Mouse (Mus musculus): ENCODE data around the gene Pid1. TPM values are rescaled to one million over a fixed set of nuclear protein-coding genes. Genes with fewer than 3 reads are reported as not detected.

Pid1 gene
- total and polyA plus RNA-seq, 2 experiments = 48.1 to 88.7 TPM

DNA sequence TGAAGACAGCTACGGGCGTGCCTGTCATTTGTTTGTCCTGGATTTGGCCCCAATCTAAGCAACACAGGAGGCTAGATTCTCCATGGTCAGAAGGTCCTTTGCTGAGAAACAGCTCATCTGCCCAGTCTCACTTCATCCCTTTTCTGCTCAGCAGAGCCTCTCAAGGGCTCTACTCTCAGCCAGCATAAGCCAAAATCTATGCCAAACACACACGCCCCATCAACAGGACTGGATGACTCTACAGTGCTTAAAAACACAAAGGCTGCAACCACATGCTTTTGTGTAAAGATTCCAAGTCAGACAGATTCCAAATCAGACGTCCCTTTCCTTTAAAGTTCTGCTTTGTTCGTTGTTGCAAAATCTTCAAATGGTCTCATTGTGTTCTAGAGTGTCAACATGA, 174.5 kb downstream of the Pid1 start:
- peaks cover 3% of the 10 kb centered on the region for H3K36me3 ChIP-seq (ENCODE audit: control insufficient read depth, insufficient read depth, low read length)

DNA sequence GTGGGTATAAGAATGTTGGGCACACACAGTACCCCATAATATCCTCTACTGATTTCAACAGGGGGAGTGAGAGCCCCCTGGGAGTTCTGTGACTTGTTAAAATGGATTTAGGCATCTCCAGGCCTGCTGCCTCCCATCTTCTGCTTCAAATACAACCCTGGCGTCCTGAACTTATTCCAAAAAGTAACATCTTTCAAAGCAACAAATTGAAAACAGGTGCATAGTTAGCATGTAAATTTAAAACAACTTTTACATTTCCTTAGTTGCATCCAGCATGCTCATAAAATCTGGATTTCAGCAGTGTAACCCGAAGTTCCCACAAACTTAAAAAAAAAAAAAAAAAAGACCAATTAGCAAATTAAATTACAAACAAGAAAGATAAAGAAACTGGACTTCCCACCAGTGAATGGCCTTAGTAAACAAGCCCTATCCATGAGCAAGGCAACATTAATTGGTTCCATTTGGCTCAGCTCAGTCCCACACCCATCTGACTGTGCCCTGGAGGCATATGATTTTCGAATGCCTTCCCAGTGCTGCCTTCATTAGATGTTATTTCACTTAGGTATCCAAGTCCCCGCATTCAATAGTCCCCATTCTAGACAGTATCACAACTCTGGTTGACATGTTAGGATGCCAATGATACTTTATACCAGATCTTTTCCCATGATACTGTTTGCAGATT, 177.1 kb downstream of the Pid1 start:
- DNase-seq (ENCODE audit: extremely low read depth, low read depth, low spot score) = no peak
- Histone ChIP-seq H3K27ac (replicated peaks; ENCODE audit: insufficient read depth, low read depth, low read length) (no peak overlapping the region), H3K4me3 (ENCODE audit: insufficient read depth, low read depth, low read length) (no peak overlapping the region), H3K4me1 (ENCODE audit: control insufficient read depth, insufficient read depth, low read length) (peaks cover 10% of the 10 kb centered on the region), H3K27me3 (ENCODE audit: control insufficient read depth, insufficient read depth, low read length) (no peaks in the 10 kb centered on the region), H3K79me2 (ENCODE audit: control insufficient read depth, insufficient read depth, low read length) (peaks cover 33% of the 10 kb centered on the region; the same call in 1 of the 2 replicates), H3K36me3 (ENCODE audit: control insufficient read depth, insufficient read depth, low read length) (peaks cover 3% of the 10 kb centered on the region), H3K9ac (ENCODE audit: low read depth, low read length) (no peak overlapping the region)
- TF ChIP-seq CTCF (IDR thresholded peaks at IDR 0.05; ENCODE audit: low read depth, low read length) = no peak
- TF ChIP-seq POLR2A (IDR thresholded peaks at IDR 0.05; ENCODE audit: extremely low read depth, insufficient read depth, low read length) = no peak
- 80% methylated on average over 4 of the region's 4 CpGs for WGBS

More for the DNA sequence above, 174.5 kb downstream of the Pid1 start:
- 32% methylated on average over 5 of the region's 5 CpGs for WGBS
- DNase-seq (ENCODE audit: extremely low read depth, low read depth, low spot score) = no peak
- no peak for TF ChIP-seq POLR2A (IDR thresholded peaks at IDR 0.05; ENCODE audit: extremely low read depth, insufficient read depth, low read length)
- Histone ChIP-seq H3K4me3 (ENCODE audit: insufficient read depth, low read depth, low read length) (no peak overlapping the region), H3K9ac (ENCODE audit: low read depth, low read length) (no peak overlapping the region), H3K27ac (replicated peaks; ENCODE audit: insufficient read depth, low read depth, low read length) (no peak overlapping the region), H3K4me1 (ENCODE audit: control insufficient read depth, insufficient read depth, low read length) (peaks cover 23% of the 10 kb centered on the region), H3K79me2 (ENCODE audit: control insufficient read depth, insufficient read depth, low read length) (peaks cover 46% of the 10 kb centered on the region; the same call in 1 of the 2 replicates), H3K27me3 (ENCODE audit: control insufficient read depth, insufficient read depth, low read length) (no peaks in the 10 kb centered on the region)

DNA sequence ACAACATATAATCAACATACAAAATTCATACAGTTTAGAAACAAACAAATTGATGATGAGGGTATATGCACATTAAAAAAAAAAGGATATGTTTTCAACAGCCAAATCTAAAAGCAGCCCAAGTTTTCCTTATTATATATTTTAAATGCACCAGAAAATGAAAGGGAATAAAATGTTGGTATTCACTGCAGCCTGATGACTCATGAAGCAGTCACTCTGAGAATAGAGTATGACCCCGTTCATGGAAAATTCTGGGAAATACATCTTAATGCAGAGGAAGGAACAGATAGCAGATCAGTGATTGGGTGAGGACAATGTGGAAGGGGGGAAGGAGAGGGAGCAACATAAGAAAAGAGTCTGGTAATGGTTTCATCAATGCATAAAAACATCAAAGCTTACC, 186.3 kb downstream of the Pid1 start:
- Histone ChIP-seq H3K4me1 (ENCODE audit: control insufficient read depth, insufficient read depth, low read length) (peaks cover 3% of the 10 kb centered on the region; the same call in 1 of the 2 replicates), H3K27ac (replicated peaks; ENCODE audit: insufficient read depth, low read depth, low read length) (no peak overlapping the region), H3K36me3 (ENCODE audit: control insufficient read depth, insufficient read depth, low read length) (no peaks in the 10 kb centered on the region), H3K79me2 (ENCODE audit: control insufficient read depth, insufficient read depth, low read length) (peaks cover 15% of the 10 kb centered on the region), H3K4me3 (ENCODE audit: insufficient read depth, low read depth, low read length) (no peak overlapping the region), H3K9ac (ENCODE audit: low read depth, low read length) (no peak overlapping the region), H3K27me3 (ENCODE audit: control insufficient read depth, insufficient read depth, low read length) (no peaks in the 10 kb centered on the region)
- TF ChIP-seq POLR2A (IDR thresholded peaks at IDR 0.05; ENCODE audit: extremely low read depth, insufficient read depth, low read length) = no peak
- TF ChIP-seq CTCF (IDR thresholded peaks at IDR 0.05; ENCODE audit: low read depth, low read length) = no peak
- DNase-seq (ENCODE audit: extremely low read depth, low read depth, low spot score) = no peak
- WGBS = 70% methylated on average over 1 of the region's 1 CpGs

DNA sequence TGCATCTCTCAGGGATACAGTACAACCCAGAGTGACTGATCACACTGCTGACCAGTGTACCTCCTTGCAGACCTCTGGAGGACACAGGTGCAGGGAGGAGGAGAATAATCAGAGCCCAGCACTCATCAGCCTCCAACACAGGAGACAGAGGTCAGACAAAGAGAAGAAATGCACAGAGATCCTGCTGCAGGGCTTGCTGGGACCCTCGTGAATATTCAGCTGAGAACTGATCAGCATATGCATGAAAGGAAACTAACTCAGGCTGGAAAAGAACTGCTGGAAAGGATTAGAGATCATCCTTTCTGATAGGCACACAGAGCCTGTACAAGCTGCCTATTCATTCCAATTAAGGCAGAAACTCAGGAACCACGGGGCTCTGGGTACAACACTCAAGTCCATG, 186.9 kb downstream of the Pid1 start:
- no peak for TF ChIP-seq CTCF (IDR thresholded peaks at IDR 0.05; ENCODE audit: low read depth, low read length)
- TF ChIP-seq POLR2A (IDR thresholded peaks at IDR 0.05; ENCODE audit: extremely low read depth, insufficient read depth, low read length) = no peak
- Histone ChIP-seq H3K79me2 (ENCODE audit: control insufficient read depth, insufficient read depth, low read length) (peaks cover 14% of the 10 kb centered on the region), H3K9ac (ENCODE audit: low read depth, low read length) (no peak overlapping the region), H3K36me3 (ENCODE audit: control insufficient read depth, insufficient read depth, low read length) (no peaks in the 10 kb centered on the region), H3K4me3 (ENCODE audit: insufficient read depth, low read depth, low read length) (no peak overlapping the region), H3K27ac (replicated peaks; ENCODE audit: insufficient read depth, low read depth, low read length) (no peak overlapping the region), H3K4me1 (ENCODE audit: control insufficient read depth, insufficient read depth, low read length) (peaks cover 3% of the 10 kb centered on the region; the same call in 1 of the 2 replicates), H3K27me3 (ENCODE audit: control insufficient read depth, insufficient read depth, low read length) (no peaks in the 10 kb centered on the region)
- DNase-seq (ENCODE audit: extremely low read depth, low read depth, low spot score) = no peak
- WGBS = 57% methylated on average over 2 of the region's 2 CpGs

DNA sequence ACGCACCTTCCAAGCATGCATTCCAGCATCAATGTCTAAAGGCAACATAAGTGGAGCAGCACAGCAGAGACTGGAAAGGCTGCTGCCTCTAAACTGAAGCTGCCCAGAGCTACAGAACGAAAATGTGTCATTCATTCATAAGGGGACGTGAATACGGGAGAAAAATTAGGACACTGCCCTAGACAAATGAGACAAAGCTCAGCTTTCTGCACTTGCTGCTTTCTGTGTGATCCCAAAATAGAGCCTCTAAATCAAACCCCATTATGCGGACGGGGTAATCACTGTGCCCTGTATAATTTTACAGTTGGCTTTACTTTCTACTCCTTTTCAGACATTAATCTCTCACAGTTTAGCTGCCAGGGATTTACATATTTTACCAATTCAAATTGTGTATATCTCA, 191.0 kb downstream of the Pid1 start:
- H3K4me3 ChIP-seq (ENCODE audit: insufficient read depth, low read depth, low read length) = no peak overlapping the region
- no peaks in the 10 kb centered on the region for H3K27me3 ChIP-seq (ENCODE audit: control insufficient read depth, insufficient read depth, low read length)
- no peak overlapping the region for H3K27ac ChIP-seq (replicated peaks; ENCODE audit: insufficient read depth, low read depth, low read length)
- DNase-seq (ENCODE audit: extremely low read depth, low read depth, low spot score) = no peak
- peaks cover 29% of the 10 kb centered on the region for H3K79me2 ChIP-seq (ENCODE audit: control insufficient read depth, insufficient read depth, low read length)
- no peak for TF ChIP-seq POLR2A (IDR thresholded peaks at IDR 0.05; ENCODE audit: extremely low read depth, insufficient read depth, low read length)
- no peak for TF ChIP-seq CTCF (IDR thresholded peaks at IDR 0.05; ENCODE audit: low read depth, low read length)
- H3K36me3 ChIP-seq (ENCODE audit: control insufficient read depth, insufficient read depth, low read length) = no peaks in the 10 kb centered on the region
- no peak overlapping the region for H3K9ac ChIP-seq (ENCODE audit: low read depth, low read length)
- peaks cover 3% of the 10 kb centered on the region; the same call in 1 of the 2 replicates for H3K4me1 ChIP-seq (ENCODE audit: control insufficient read depth, insufficient read depth, low read length)
- 88% methylated on average over 6 of the region's 6 CpGs for WGBS

DNA sequence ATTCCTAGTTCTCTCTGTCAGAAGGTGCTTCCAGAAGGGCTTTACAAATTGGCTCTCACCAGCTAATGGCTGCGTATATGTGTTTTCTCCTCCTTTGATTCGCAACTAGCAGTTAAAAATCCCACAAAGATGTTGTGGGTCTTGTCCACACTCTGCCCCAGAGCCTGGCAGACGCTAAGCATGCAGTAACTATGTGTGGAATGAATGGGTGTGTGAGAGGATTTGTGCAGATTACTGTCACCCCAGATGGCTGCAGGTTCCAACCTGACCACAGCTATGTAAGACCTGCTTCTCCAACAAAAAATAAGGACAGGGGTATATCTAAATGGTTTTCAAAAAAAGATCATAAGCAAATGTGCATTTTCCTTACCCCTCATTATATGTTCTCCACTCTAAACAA, 206.2 kb downstream of the Pid1 start:
- TF ChIP-seq CTCF (IDR thresholded peaks at IDR 0.05; ENCODE audit: low read depth, low read length) (no peak), POLR2A (IDR thresholded peaks at IDR 0.05; ENCODE audit: extremely low read depth, insufficient read depth, low read length) (no peak)
- DNase-seq (ENCODE audit: extremely low read depth, low read depth, low spot score) = no peak
- H3K4me1 ChIP-seq (ENCODE audit: control insufficient read depth, insufficient read depth, low read length) = no peaks in the 10 kb centered on the region
- H3K27me3 ChIP-seq (ENCODE audit: control insufficient read depth, insufficient read depth, low read length) = no peaks in the 10 kb centered on the region
- H3K4me3 ChIP-seq (ENCODE audit: insufficient read depth, low read depth, low read length) = no peak overlapping the region
- 93% methylated on average over 3 of the region's 3 CpGs for WGBS
- peaks cover 27% of the 10 kb centered on the region for H3K36me3 ChIP-seq (ENCODE audit: control insufficient read depth, insufficient read depth, low read length)
- no peak overlapping the region for H3K27ac ChIP-seq (replicated peaks; ENCODE audit: insufficient read depth, low read depth, low read length)
- no peaks in the 10 kb centered on the region; the same call in 1 of the 2 replicates for H3K79me2 ChIP-seq (ENCODE audit: control insufficient read depth, insufficient read depth, low read length)
- no peak overlapping the region for H3K9ac ChIP-seq (ENCODE audit: low read depth, low read length)
